Mouse (Mus musculus): ENCODE results near the gene Rem2. TPM values are rescaled to one million over a fixed set of nuclear protein-coding genes. Genes with fewer than 3 reads are reported as not detected.

Gene Rem2
- polyA plus RNA-seq, 1 experiment from 2014 or later: 46.0 TPM

DNA sequence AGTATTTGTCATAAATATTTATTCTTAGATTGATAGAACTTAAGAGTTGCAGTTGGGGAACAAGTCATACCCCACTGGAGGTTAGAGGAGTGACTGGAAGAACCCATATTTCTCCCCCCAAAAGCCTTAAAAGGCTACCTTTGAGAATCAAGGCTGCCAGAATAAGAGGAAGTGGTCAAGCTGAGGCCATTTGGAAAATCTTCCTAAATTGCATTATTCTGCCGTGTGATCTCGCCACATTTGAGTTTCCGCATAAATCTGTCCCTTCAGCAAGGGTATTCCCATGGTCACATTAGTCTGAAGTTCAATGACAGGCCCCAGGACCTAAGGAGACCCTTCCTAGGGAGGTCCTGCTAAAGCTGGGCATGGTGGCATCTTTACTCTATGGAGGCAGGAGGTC lies 33.4 kb upstream of the Rem2 start:
- Histone ChIP-seq H3K4me1 (ENCODE audit: control insufficient read depth, insufficient read depth, low read length) (peaks cover 5% of the 10 kb centered on the region; the same call in 1 of the 2 replicates), H3K9me3 (replicated peaks; ENCODE audit: control insufficient read depth, low read length, poor library complexity, severe bottlenecking) (no peaks in the 10 kb centered on the region), H3K4me3 (ENCODE audit: low read depth, low read length) (no peak overlapping the region), H3K27ac (ENCODE audit: low read length) (no peak overlapping the region), H3K9ac (ENCODE audit: low read depth, low read length) (no peak overlapping the region), H3K36me3 (ENCODE audit: control insufficient read depth, insufficient read depth, low read length) (no peaks in the 10 kb centered on the region), H3K27me3 (ENCODE audit: control insufficient read depth, insufficient read depth, low read depth, low read length) (no peaks in the 10 kb centered on the region), H3K4me2 (ENCODE audit: low read length) (no peak overlapping the region)
- 90% methylated on average over 3 of the region's 3 CpGs for WGBS
- ATAC-seq: no peak

DNA sequence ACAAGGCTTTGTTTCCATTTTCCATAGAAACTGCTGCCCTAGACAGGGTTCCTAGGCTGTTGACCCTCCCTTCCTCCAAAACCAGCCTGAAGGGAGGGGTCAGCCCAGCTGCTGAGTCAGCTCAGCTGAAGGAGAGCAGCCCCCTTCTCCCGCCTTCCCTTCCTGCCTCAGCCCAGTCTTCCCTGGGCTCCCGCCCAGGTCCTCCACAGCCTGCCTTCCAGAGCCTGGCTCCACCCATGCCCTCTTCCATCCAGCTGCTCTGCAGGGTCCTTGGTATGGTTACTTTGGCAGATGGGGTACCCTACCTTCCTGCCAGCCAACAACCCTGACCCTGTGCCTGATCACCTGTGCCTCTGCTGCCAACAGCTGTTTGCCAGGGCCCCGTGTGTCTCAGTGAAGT lies 32.7 kb upstream of the Rem2 start:
- 29% methylated on average over 3 of the region's 3 CpGs for WGBS
- Histone ChIP-seq H3K4me2 (ENCODE audit: low read length) (no peak overlapping the region), H3K9ac (ENCODE audit: low read depth, low read length) (no peak overlapping the region), H3K36me3 (ENCODE audit: control insufficient read depth, insufficient read depth, low read length) (no peaks in the 10 kb centered on the region), H3K27me3 (ENCODE audit: control insufficient read depth, insufficient read depth, low read depth, low read length) (no peaks in the 10 kb centered on the region), H3K9me3 (replicated peaks; ENCODE audit: control insufficient read depth, low read length, poor library complexity, severe bottlenecking) (no peaks in the 10 kb centered on the region), H3K4me1 (ENCODE audit: control insufficient read depth, insufficient read depth, low read length) (peaks cover 5% of the 10 kb centered on the region; the same call in 1 of the 2 replicates), H3K4me3 (ENCODE audit: low read depth, low read length) (no peak overlapping the region), H3K27ac (ENCODE audit: low read length) (no peak overlapping the region)
- 0 out of 2 replicates have a peak, but pooled peaks have one; percentile 21 for ATAC-seq

DNA sequence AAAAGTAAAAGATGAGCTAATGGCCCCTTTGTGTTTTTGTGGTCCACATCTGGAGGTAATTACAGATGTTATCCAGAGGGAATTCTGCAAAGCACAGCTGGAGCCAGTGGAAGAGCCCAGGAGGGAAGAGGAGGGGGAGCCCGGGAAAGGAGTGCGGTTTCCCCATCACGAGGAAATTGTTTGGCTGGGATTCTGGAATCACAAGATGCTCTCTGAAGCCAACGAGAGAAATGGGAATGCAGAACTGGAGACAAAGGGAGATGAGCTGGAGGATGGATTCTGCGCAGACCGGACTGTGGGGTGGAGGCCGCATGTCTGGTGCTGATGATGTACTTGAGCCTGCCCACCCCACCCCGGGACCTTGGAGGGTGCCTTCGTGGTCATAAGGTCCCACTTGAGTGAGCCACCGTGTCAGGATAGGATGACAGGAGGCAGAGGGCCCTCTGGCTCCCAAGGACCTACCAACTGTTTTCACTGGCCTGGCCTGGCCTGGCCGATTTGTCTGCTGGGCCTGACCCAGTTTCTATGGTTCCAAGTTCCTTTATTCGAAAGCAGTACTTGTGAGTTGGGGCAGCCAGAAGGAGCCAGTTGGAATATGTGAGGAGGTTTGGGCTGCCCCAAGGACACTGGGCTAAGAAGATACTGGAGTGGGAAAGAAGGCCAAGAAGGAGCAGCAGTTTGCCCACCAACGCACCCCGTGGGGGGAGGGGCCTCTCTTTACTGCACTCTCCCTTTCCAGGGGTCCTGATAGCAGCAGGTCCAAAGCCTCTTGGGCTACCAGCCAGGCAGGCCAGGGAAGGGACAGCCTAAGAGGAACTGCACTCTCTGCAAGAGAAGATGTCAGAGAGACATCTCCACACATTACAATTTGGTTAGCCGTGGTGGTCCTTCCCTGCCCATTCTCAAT lies 31.9 kb upstream of the Rem2 start:
- peaks cover 5% of the 10 kb centered on the region; the same call in 1 of the 2 replicates for H3K4me1 ChIP-seq (ENCODE audit: control insufficient read depth, insufficient read depth, low read length)
- H3K27ac ChIP-seq (ENCODE audit: low read length): peak overlapping the region; percentile 22; the same call in 1 of the 2 replicates
- H3K27me3 ChIP-seq (ENCODE audit: control insufficient read depth, insufficient read depth, low read depth, low read length): no peaks in the 10 kb centered on the region
- no peak for ATAC-seq
- WGBS: 65% methylated on average over 15 of the region's 15 CpGs
- no peaks in the 10 kb centered on the region for H3K9me3 ChIP-seq (replicated peaks; ENCODE audit: control insufficient read depth, low read length, poor library complexity, severe bottlenecking)
- H3K9ac ChIP-seq (ENCODE audit: low read depth, low read length): no peak overlapping the region
- H3K4me2 ChIP-seq (ENCODE audit: low read length): no peak overlapping the region
- H3K4me3 ChIP-seq (ENCODE audit: low read depth, low read length): no peak overlapping the region
- H3K36me3 ChIP-seq (ENCODE audit: control insufficient read depth, insufficient read depth, low read length): no peaks in the 10 kb centered on the region

DNA sequence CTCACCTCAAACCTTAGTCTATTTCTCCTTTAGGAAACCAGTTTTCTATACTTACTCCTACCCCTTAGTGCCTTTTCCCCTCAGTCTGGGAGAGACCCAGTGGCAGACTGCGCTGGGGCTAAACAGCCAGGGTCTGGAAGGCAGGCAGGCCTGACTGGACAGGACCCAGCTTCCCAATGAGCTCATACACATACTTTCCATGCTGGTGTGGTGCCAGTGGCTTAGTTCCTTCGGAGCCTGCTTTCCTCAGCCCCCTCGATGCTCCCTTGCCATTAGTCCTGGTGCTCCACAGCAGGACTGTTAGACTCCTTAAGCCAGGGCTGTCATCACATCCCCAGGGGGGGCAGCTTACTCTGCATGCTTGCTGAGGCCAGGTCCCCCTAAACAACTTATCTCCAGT lies 30.4 kb upstream of the Rem2 start:
- Histone ChIP-seq H3K9ac (ENCODE audit: low read depth, low read length) (0 out of 2 replicates have a peak overlapping the region, but pooled peaks have one; percentile 6), H3K9me3 (replicated peaks; ENCODE audit: control insufficient read depth, low read length, poor library complexity, severe bottlenecking) (no peaks in the 10 kb centered on the region), H3K27me3 (ENCODE audit: control insufficient read depth, insufficient read depth, low read depth, low read length) (no peaks in the 10 kb centered on the region), H3K27ac (ENCODE audit: low read length) (no peak overlapping the region), H3K4me2 (ENCODE audit: low read length) (no peak overlapping the region), H3K4me1 (ENCODE audit: control insufficient read depth, insufficient read depth, low read length) (no peaks in the 10 kb centered on the region), H3K4me3 (ENCODE audit: low read depth, low read length) (no peak overlapping the region), H3K36me3 (ENCODE audit: control insufficient read depth, insufficient read depth, low read length) (no peaks in the 10 kb centered on the region)
- no peak for ATAC-seq
- WGBS: 64% methylated on average over 3 of the region's 3 CpGs

DNA sequence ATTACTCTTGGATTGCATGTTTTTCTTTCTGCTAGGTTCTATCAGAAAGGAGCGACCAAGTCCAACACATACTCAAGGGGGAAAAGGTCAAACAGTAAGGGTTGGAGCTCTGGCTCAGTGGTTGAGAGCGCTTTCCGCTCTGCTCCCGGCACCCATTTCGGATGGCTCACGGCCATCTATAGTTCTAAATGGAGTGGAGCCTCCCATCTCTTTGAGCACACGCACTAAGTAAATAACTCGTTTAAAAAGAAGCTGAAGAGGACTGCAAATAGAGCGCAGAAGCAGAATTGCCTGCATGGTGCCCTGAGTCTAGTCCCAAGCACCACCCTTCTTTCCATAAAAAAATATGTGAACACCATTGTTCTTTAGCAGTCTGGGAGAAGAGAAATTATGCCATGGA lies 22.3 kb upstream of the Rem2 start:
- no peaks in the 10 kb centered on the region for H3K9me3 ChIP-seq (replicated peaks; ENCODE audit: control insufficient read depth, low read length, poor library complexity, severe bottlenecking)
- H3K27me3 ChIP-seq (ENCODE audit: control insufficient read depth, insufficient read depth, low read depth, low read length): no peaks in the 10 kb centered on the region
- no peak overlapping the region for H3K27ac ChIP-seq (ENCODE audit: low read length)
- H3K4me1 ChIP-seq (ENCODE audit: control insufficient read depth, insufficient read depth, low read length): no peaks in the 10 kb centered on the region
- ATAC-seq: no peak
- H3K36me3 ChIP-seq (ENCODE audit: control insufficient read depth, insufficient read depth, low read length): no peaks in the 10 kb centered on the region
- no peak overlapping the region for H3K4me3 ChIP-seq (ENCODE audit: low read depth, low read length)
- H3K9ac ChIP-seq (ENCODE audit: low read depth, low read length): no peak overlapping the region
- H3K4me2 ChIP-seq (ENCODE audit: low read length): no peak overlapping the region
- WGBS: 83% methylated on average over 9 of the region's 9 CpGs

DNA sequence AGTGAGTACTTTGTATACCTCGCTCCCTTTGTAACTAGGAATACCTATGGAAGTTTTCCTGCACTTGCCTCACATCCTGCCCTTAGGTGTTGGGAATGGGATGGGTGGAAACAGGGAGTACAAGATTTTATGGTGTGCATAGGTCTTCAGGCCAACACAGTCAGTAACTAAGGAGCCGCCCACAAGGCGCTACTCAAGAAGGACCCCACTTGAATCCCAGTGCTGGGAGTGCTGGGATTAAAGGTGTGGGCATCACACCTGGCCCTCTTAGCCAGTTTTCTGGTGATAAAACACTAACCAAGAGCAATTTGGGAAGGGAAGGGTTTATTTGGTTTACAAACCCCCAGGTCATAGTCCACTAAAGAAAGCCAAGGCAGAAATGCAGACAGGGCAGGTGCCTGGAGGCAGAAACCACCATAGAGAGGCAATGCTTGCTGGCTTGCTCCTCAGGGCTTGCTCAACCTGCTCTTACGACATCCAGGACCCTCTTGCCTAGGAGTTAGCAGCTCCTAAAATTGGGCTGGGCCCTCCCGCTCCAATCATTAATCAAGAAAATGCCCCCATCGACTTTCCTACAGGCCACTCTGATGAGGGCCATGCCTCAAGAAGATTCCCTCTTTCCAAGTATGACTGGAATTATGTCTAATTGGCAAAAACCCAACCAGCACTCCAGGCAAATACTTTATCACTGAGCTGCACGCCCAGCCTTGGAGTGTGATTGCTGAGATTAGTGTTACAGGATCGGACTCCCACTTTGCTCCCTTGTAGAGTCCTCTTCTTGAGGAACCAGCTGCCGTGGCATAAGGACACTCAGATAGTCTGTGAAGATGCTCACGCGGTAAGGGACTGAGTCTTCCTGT lies 21.0 kb upstream of the Rem2 start:
- H3K4me2 ChIP-seq (ENCODE audit: low read length): no peak overlapping the region
- H3K27ac ChIP-seq (ENCODE audit: low read length): no peak overlapping the region
- no peak for ATAC-seq
- no peaks in the 10 kb centered on the region for H3K27me3 ChIP-seq (ENCODE audit: control insufficient read depth, insufficient read depth, low read depth, low read length)
- no peak overlapping the region for H3K4me3 ChIP-seq (ENCODE audit: low read depth, low read length)
- H3K36me3 ChIP-seq (ENCODE audit: control insufficient read depth, insufficient read depth, low read length): no peaks in the 10 kb centered on the region
- H3K9ac ChIP-seq (ENCODE audit: low read depth, low read length): no peak overlapping the region
- no peaks in the 10 kb centered on the region for H3K4me1 ChIP-seq (ENCODE audit: control insufficient read depth, insufficient read depth, low read length)
- 83% methylated on average over 11 of the region's 11 CpGs for WGBS
- no peaks in the 10 kb centered on the region for H3K9me3 ChIP-seq (replicated peaks; ENCODE audit: control insufficient read depth, low read length, poor library complexity, severe bottlenecking)

DNA sequence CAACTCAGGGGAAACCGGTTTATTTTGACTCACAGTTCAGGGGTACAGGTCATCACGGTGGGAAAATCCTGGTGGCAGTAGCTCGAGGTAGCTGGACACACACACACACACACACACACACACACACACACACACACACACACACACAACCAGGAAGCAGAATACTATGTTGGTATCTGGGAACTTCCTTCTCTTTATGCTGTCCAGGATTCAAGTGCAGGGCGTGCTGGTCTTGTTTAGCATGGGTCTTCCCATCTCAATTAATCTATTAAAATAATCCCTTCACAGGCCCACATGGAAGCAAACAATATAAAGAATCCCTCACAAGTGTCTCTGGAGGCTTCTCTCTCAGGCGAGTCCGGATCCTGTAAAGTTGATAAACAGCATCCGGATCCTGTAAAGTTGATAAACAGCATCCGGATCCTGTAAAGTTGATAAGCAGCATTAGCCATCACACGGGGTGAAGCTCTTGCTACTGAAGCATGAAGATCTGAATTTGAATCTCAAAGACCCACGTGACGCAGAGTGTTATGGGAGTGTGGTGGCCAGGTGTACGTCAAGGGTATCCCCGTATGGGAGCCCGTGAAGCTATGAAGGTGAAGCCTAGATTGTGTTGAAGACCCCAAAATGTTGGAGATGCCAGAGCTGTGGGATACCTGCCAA lies 17.9 kb upstream of the Rem2 start:
- Histone ChIP-seq H3K36me3 (ENCODE audit: control insufficient read depth, insufficient read depth, low read length) (no peaks in the 10 kb centered on the region), H3K4me3 (ENCODE audit: low read depth, low read length) (no peak overlapping the region), H3K4me1 (ENCODE audit: control insufficient read depth, insufficient read depth, low read length) (no peaks in the 10 kb centered on the region), H3K27me3 (ENCODE audit: control insufficient read depth, insufficient read depth, low read depth, low read length) (no peaks in the 10 kb centered on the region), H3K9ac (ENCODE audit: low read depth, low read length) (no peak overlapping the region), H3K4me2 (ENCODE audit: low read length) (no peak overlapping the region), H3K9me3 (replicated peaks; ENCODE audit: control insufficient read depth, low read length, poor library complexity, severe bottlenecking) (no peaks in the 10 kb centered on the region), H3K27ac (ENCODE audit: low read length) (no peak overlapping the region)
- 88% methylated on average over 14 of the region's 14 CpGs for WGBS
- no peak for ATAC-seq

DNA sequence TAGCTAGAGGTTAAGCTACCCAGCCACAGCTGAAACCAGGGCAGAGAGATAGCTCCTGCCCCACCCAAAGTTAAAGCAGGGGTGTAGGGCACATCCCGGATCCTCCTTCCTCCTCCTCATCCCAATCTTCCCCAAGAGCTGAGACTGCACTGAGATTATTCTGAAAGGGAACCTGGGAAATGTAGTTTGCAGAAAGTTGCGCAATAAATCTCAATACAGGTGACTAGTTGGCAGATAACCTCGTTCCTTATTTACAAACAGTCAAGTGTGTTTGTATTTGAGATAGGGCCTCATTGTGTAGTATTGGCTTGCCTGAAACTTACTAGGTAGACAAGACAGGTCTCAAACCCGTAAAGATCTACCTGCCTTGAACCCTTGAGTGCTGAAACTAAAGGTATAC lies 13.8 kb upstream of the Rem2 start:
- no peak overlapping the region for H3K4me2 ChIP-seq (ENCODE audit: low read length)
- H3K36me3 ChIP-seq (ENCODE audit: control insufficient read depth, insufficient read depth, low read length): no peaks in the 10 kb centered on the region
- H3K27me3 ChIP-seq (ENCODE audit: control insufficient read depth, insufficient read depth, low read depth, low read length): no peaks in the 10 kb centered on the region
- no peak overlapping the region for H3K9ac ChIP-seq (ENCODE audit: low read depth, low read length)
- no peak overlapping the region for H3K4me3 ChIP-seq (ENCODE audit: low read depth, low read length)
- WGBS: 76% methylated on average over 4 of the region's 4 CpGs
- ATAC-seq: no peak
- no peaks in the 10 kb centered on the region for H3K9me3 ChIP-seq (replicated peaks; ENCODE audit: control insufficient read depth, low read length, poor library complexity, severe bottlenecking)
- no peak overlapping the region for H3K27ac ChIP-seq (ENCODE audit: low read length)
- H3K4me1 ChIP-seq (ENCODE audit: control insufficient read depth, insufficient read depth, low read length): peaks cover 11% of the 10 kb centered on the region

Data from midbrain, embryonic 16.5 days (tissue).